Mouse (Mus musculus) stomach, embryonic 15.5 days (tissue): ENCODE data around the gene Gli1. TPM values are rescaled to one million over a fixed set of nuclear protein-coding genes. Genes with fewer than 3 reads are reported as not detected.

Experiments used
- ATAC-seq: fragments of 200-750 bp; cut with Nextera tagmentation; 2 replicates; pipeline ENCODE4 v1.8.0; 2017; ENCODE audit warnings: low read depth, moderate number of reproducible peaks, moderate TSS enrichment; ENCODE audit not compliant: insufficient read depth, low FRiP score
- H3K27ac ChIP-seq: fragments of 300-500 bp; sonication (generic); 2 replicates; pipeline ENCODE4 v1.5.1; 2015; ENCODE audit warnings: mild to moderate bottlenecking, inconsistent platforms
- H3K27me3 ChIP-seq: fragments of 300-500 bp; sonication (generic); replicated peaks from 2 replicates; pipeline ENCODE4 v1.6.1; 2015; ENCODE audit warnings: inconsistent platforms
- H3K36me3 ChIP-seq: fragments of 300-500 bp; sonication (generic); 2 replicates; pipeline ENCODE4 v1.6.1; 2015; ENCODE audit warnings: inconsistent platforms
- H3K4me1 ChIP-seq: fragments of 300-500 bp; sonication (generic); 2 replicates; pipeline ENCODE4 v1.6.1; 2015; ENCODE audit warnings: inconsistent platforms
- H3K4me2 ChIP-seq: fragments of 300-500 bp; sonication (generic); 2 replicates; pipeline ENCODE4 v1.6.1; 2015; ENCODE audit warnings: mild to moderate bottlenecking, inconsistent platforms
- H3K4me3 ChIP-seq: fragments of 300-500 bp; sonication (generic); replicated peaks from 2 replicates; pipeline ENCODE4 v1.5.1; 2015; ENCODE audit warnings: inconsistent platforms
- H3K9ac ChIP-seq: fragments of 300-500 bp; sonication (generic); 2 replicates; pipeline ENCODE4 v1.6.1; 2015; ENCODE audit warnings: inconsistent platforms
- H3K9me3 ChIP-seq: fragments of 300-500 bp; sonication (generic); 2 replicates; pipeline ENCODE4 v1.6.1; 2016; ENCODE audit warnings: inconsistent platforms
- WGBS: fragments of 180-500 bp; shearing (Covaris S2); methylation state at CpG from one replicate; pipeline ENCODE4 v1.1.7; 2015; 5-methylcytosine and 5-hydroxymethylcytosine counted together
- polyA plus RNA-seq: library from polyadenylated mRNA; unstranded; fragments of >200 nt; fragmentation: Nextera tagmentation; extraction: Ambion mirVana; gene quantifications from 2 replicates; pipeline ENCODE4 v1.2.1, GENCODE M21; 2015

Gene Gli1
- polyA plus RNA-seq = 9.1 and 10.1 TPM in 2 replicates

- no peaks in the 10 kb centered on the region for H3K36me3 ChIP-seq
- H3K4me3 ChIP-seq = peak within 1 kb of the TSS; percentile 54
Observed at GRCm38 (mm10) chr10:127341891-127342639, at the start of gene Gli1. Gene Gli1, minus strand, starts transcription at chr10:127341974.

GRCm38 (mm10) chr10:127381743-127382134 lies 40.0 kb upstream of the Gli1 start:
- peak overlapping the region; percentile 65 for H3K4me3 ChIP-seq
- H3K9me3 ChIP-seq = no peaks in the 10 kb centered on the region
- ATAC-seq = no peak
- WGBS = 50% methylated on average over 2 of the region's 2 CpGs
- no peaks in the 10 kb centered on the region for H3K27me3 ChIP-seq
- H3K36me3 ChIP-seq = no peaks in the 10 kb centered on the region
- no peak overlapping the region for H3K9ac ChIP-seq
- peak overlapping the region; percentile 52 for H3K4me2 ChIP-seq
- H3K27ac ChIP-seq = peak overlapping the region; percentile 93; the same call in 1 of the 2 replicates
- no peaks in the 10 kb centered on the region for H3K4me1 ChIP-seq

More at GRCm38 (mm10) chr10:127341891-127342639, at the start of gene Gli1:
- H3K4me1 ChIP-seq = peaks cover 15% of the 10 kb centered on the region; the same call in 1 of the 2 replicates
- H3K9me3 ChIP-seq = no peaks in the 10 kb centered on the region
- ATAC-seq = no peak
- H3K9ac ChIP-seq = peak within 1 kb of the TSS; percentile 37; the same call in 1 of the 2 replicates
- under 1% methylated on average over 29 of the region's 29 CpGs for WGBS
- H3K27me3 ChIP-seq = peaks cover 10% of the 10 kb centered on the region
- peak within 1 kb of the TSS; percentile 93 for H3K4me2 ChIP-seq
- H3K27ac ChIP-seq = peak within 1 kb of the TSS; percentile 95

GRCm38 (mm10) chr10:127380767-127381742 lies 39.3 kb upstream of the Gli1 start:
- Histone ChIP-seq H3K9ac (peak overlapping the region; percentile 69), H3K36me3 (no peaks in the 10 kb centered on the region), H3K27me3 (no peaks in the 10 kb centered on the region), H3K4me1 (no peaks in the 10 kb centered on the region), H3K4me2 (peak overlapping the region; percentile 52), H3K27ac (peak overlapping the region; percentile 93), H3K9me3 (no peaks in the 10 kb centered on the region), H3K4me3 (peak overlapping the region; percentile 65)
- peak; percentile 76 for ATAC-seq
- WGBS = 2% methylated on average over 33 of the region's 79 CpGs

GRCm38 (mm10) chr10:127380251-127380691 lies 38.5 kb upstream of the Gli1 start, which contains the start of gene R3hdm2:
Gene R3hdm2, plus strand, starts transcription at chr10:127380327.
- Histone ChIP-seq H3K9me3 (no peaks in the 10 kb centered on the region), H3K4me1 (no peaks in the 10 kb centered on the region), H3K9ac (peak within 1 kb of the TSS; percentile 69), H3K4me3 (peak within 1 kb of the TSS; percentile 65), H3K4me2 (peak within 1 kb of the TSS; percentile 57), H3K36me3 (no peaks in the 10 kb centered on the region), H3K27ac (peak within 1 kb of the TSS; percentile 93), H3K27me3 (no peaks in the 10 kb centered on the region)
- ATAC-seq = peak; percentile 97
- WGBS = under 1% methylated on average over 48 of the region's 53 CpGs

- no peaks in the 10 kb centered on the region for H3K4me1 ChIP-seq
- H3K27ac ChIP-seq = peak overlapping the region; percentile 93; the same call in 1 of the 2 replicates
- no peaks in the 10 kb centered on the region for H3K9me3 ChIP-seq
- H3K27me3 ChIP-seq = no peaks in the 10 kb centered on the region
- H3K4me3 ChIP-seq = peak overlapping the region; percentile 65
- H3K36me3 ChIP-seq = no peaks in the 10 kb centered on the region
- 84% methylated on average over 8 of the region's 8 CpGs for WGBS
- H3K4me2 ChIP-seq = peak overlapping the region; percentile 57
- peak overlapping the region; percentile 48; the same call in 1 of the 2 replicates for H3K9ac ChIP-seq
- ATAC-seq = no peak
Observed at GRCm38 (mm10) chr10:127379654-127380053, 37.9 kb upstream of the Gli1 start.

GRCm38 (mm10) chr10:127377700-127378099 lies 35.9 kb upstream of the Gli1 start:
- H3K4me3 ChIP-seq = no peak overlapping the region
- peak; percentile 15; the same call in 1 of the 2 replicates for ATAC-seq
- no peaks in the 10 kb centered on the region for H3K27me3 ChIP-seq
- H3K9ac ChIP-seq = no peak overlapping the region
- no peak overlapping the region for H3K4me2 ChIP-seq
- H3K4me1 ChIP-seq = no peaks in the 10 kb centered on the region
- H3K9me3 ChIP-seq = no peaks in the 10 kb centered on the region
- no peaks in the 10 kb centered on the region for H3K36me3 ChIP-seq
- 53% methylated on average over 3 of the region's 3 CpGs for WGBS
- peak overlapping the region; percentile 51; the same call in 1 of the 2 replicates for H3K27ac ChIP-seq

GRCm38 (mm10) chr10:127371023-127371422 lies 29.2 kb upstream of the Gli1 start:
- Histone ChIP-seq H3K9me3 (no peaks in the 10 kb centered on the region), H3K4me3 (no peak overlapping the region), H3K27ac (no peak overlapping the region), H3K9ac (no peak overlapping the region), H3K36me3 (no peaks in the 10 kb centered on the region), H3K27me3 (no peaks in the 10 kb centered on the region), H3K4me1 (no peaks in the 10 kb centered on the region), H3K4me2 (no peak overlapping the region)
- 75% methylated on average over 2 of the region's 2 CpGs for WGBS
- no peak for ATAC-seq

GRCm38 (mm10) chr10:127369834-127370820 lies 28.4 kb upstream of the Gli1 start, which contains the start of gene Inhbc:
Gene Inhbc, minus strand, starts transcription at chr10:127370431.
- Histone ChIP-seq H3K27ac (no peak within 1 kb of the TSS), H3K4me3 (no peak within 1 kb of the TSS), H3K4me2 (no peak within 1 kb of the TSS), H3K9me3 (no peaks in the 10 kb centered on the region), H3K4me1 (no peaks in the 10 kb centered on the region), H3K9ac (no peak within 1 kb of the TSS), H3K36me3 (no peaks in the 10 kb centered on the region), H3K27me3 (no peaks in the 10 kb centered on the region)
- ATAC-seq = no peak
- 76% methylated on average over 22 of the region's 22 CpGs for WGBS

- 44% methylated on average over 2 of the region's 2 CpGs for WGBS
- Histone ChIP-seq H3K4me1 (no peaks in the 10 kb centered on the region), H3K4me2 (no peak overlapping the region), H3K27me3 (no peaks in the 10 kb centered on the region), H3K36me3 (no peaks in the 10 kb centered on the region), H3K9ac (no peak overlapping the region), H3K4me3 (no peak overlapping the region), H3K9me3 (no peaks in the 10 kb centered on the region), H3K27ac (no peak overlapping the region)
- no peak for ATAC-seq
Observed at GRCm38 (mm10) chr10:127368273-127368672, 26.5 kb upstream of the Gli1 start.

- Histone ChIP-seq H3K4me2 (no peak overlapping the region), H3K27me3 (no peaks in the 10 kb centered on the region), H3K9me3 (no peaks in the 10 kb centered on the region), H3K27ac (no peak overlapping the region), H3K4me1 (no peaks in the 10 kb centered on the region), H3K36me3 (no peaks in the 10 kb centered on the region), H3K4me3 (no peak overlapping the region), H3K9ac (no peak overlapping the region)
- no peak for ATAC-seq
- 72% methylated on average over 5 of the region's 5 CpGs for WGBS
Observed at GRCm38 (mm10) chr10:127367116-127367515, 25.3 kb upstream of the Gli1 start.

GRCm38 (mm10) chr10:127360714-127361113 lies 18.9 kb upstream of the Gli1 start:
- H3K27ac ChIP-seq = no peak overlapping the region
- H3K9ac ChIP-seq = no peak overlapping the region
- no peak overlapping the region for H3K4me2 ChIP-seq
- no peaks in the 10 kb centered on the region for H3K4me1 ChIP-seq
- H3K9me3 ChIP-seq = no peaks in the 10 kb centered on the region
- ATAC-seq = no peak
- H3K4me3 ChIP-seq = no peak overlapping the region
- H3K27me3 ChIP-seq = no peaks in the 10 kb centered on the region
- H3K36me3 ChIP-seq = no peaks in the 10 kb centered on the region
- 81% methylated on average over 3 of the region's 3 CpGs for WGBS
